Mouse (Mus musculus) neural tube, embryonic 12.5 days (tissue): ENCODE results near the gene Gtf2a2. TPM values are rescaled to one million over a fixed set of nuclear protein-coding genes. Genes with fewer than 3 reads are reported as not detected.

ENCODE experiments used
- ATAC-seq: fragments of 200-750 bp; cut with Nextera tagmentation; 2 replicates; pipeline ENCODE4 v1.8.0; 2017; ENCODE audit warnings: low read depth, mild to moderate bottlenecking, moderate TSS enrichment, moderate library complexity; ENCODE audit not compliant: low FRiP score
- H3K27ac ChIP-seq: fragments of 300-500 bp; sonication (generic); 2 replicates; pipeline ENCODE4 v1.5.1; 2016
- H3K27me3 ChIP-seq: fragments of 300-500 bp; sonication (generic); replicated peaks from 2 replicates; pipeline ENCODE4 v1.6.1; 2016; ENCODE audit warnings: mild to moderate bottlenecking
- H3K36me3 ChIP-seq: fragments of 300-500 bp; sonication (generic); 2 replicates; pipeline ENCODE4 v1.6.1; 2016; ENCODE audit warnings: mild to moderate bottlenecking
- H3K4me1 ChIP-seq: fragments of 300-500 bp; sonication (generic); 2 replicates; pipeline ENCODE4 v1.6.1; 2016
- H3K4me2 ChIP-seq: fragments of 300-500 bp; sonication (generic); replicated peaks from 2 replicates; pipeline ENCODE4 v1.6.1; 2016; ENCODE audit warnings: mild to moderate bottlenecking
- H3K4me3 ChIP-seq: fragments of 300-500 bp; sonication (generic); 2 replicates; pipeline ENCODE4 v1.5.1; 2016
- H3K9ac ChIP-seq: fragments of 300-500 bp; sonication (generic); 2 replicates; pipeline ENCODE4 v1.6.1; 2016; ENCODE audit warnings: mild to moderate bottlenecking
- H3K9me3 ChIP-seq: fragments of 300-500 bp; sonication (generic); 2 replicates; pipeline ENCODE4 v1.6.1; 2016; ENCODE audit warnings: mild to moderate bottlenecking
- WGBS: fragments of 180-500 bp; shearing (Covaris S2); methylation state at CpG from one replicate; pipeline ENCODE4 v1.1.7; 2016; 5-methylcytosine and 5-hydroxymethylcytosine counted together
- polyA plus RNA-seq: library from polyadenylated mRNA; unstranded; fragments of >200 nt; fragmentation: Nextera tagmentation; extraction: Ambion mirVana; gene quantifications from 2 replicates; pipeline ENCODE4 v1.2.1, GENCODE M21; 2016

Gene Gtf2a2
- polyA plus RNA-seq, 1 experiment from 2014 or later, result 173 TPM

- no peak for ATAC-seq
- no peak overlapping the region for H3K4me3 ChIP-seq
- no peak overlapping the region for H3K4me2 ChIP-seq
- H3K4me1 ChIP-seq, result no peaks in the 10 kb centered on the region
- H3K36me3 ChIP-seq, result no peaks in the 10 kb centered on the region
- H3K27me3 ChIP-seq, result no peaks in the 10 kb centered on the region
- H3K9ac ChIP-seq, result no peak overlapping the region
- no peaks in the 10 kb centered on the region for H3K9me3 ChIP-seq
- no peak overlapping the region for H3K27ac ChIP-seq
- 91% methylated on average over 6 of the region's 6 CpGs for WGBS
These were observed 33.9 kb downstream of the Gtf2a2 start for GRCm38 (mm10) chr9:70046255-70046654.

GRCm38 (mm10) chr9:70047839-70048238 is 35.5 kb downstream of the Gtf2a2 start:
- Histone ChIP-seq H3K4me1 (no peaks in the 10 kb centered on the region), H3K27ac (no peak overlapping the region), H3K36me3 (no peaks in the 10 kb centered on the region), H3K27me3 (no peaks in the 10 kb centered on the region), H3K4me2 (no peak overlapping the region), H3K4me3 (no peak overlapping the region), H3K9me3 (no peaks in the 10 kb centered on the region), H3K9ac (no peak overlapping the region)
- no peak for ATAC-seq
- WGBS, result 72% methylated on average over 3 of the region's 3 CpGs

- Histone ChIP-seq H3K27ac (no peak overlapping the region), H3K9me3 (no peaks in the 10 kb centered on the region), H3K4me1 (no peaks in the 10 kb centered on the region), H3K36me3 (no peaks in the 10 kb centered on the region), H3K4me3 (no peak overlapping the region), H3K4me2 (no peak overlapping the region), H3K27me3 (no peaks in the 10 kb centered on the region), H3K9ac (no peak overlapping the region)
- ATAC-seq, result no peak
- 44% methylated on average over 5 of the region's 5 CpGs for WGBS
These were observed 35.9 kb downstream of the Gtf2a2 start for GRCm38 (mm10) chr9:70048280-70048679.

- no peak overlapping the region for H3K4me3 ChIP-seq
- WGBS, result 72% methylated on average over 6 of the region's 6 CpGs
- no peaks in the 10 kb centered on the region for H3K36me3 ChIP-seq
- no peaks in the 10 kb centered on the region for H3K4me1 ChIP-seq
- H3K9me3 ChIP-seq, result no peaks in the 10 kb centered on the region
- ATAC-seq, result no peak
- no peak overlapping the region for H3K9ac ChIP-seq
- H3K27ac ChIP-seq, result no peak overlapping the region
- no peak overlapping the region for H3K4me2 ChIP-seq
- H3K27me3 ChIP-seq, result no peaks in the 10 kb centered on the region
These were observed 36.5 kb downstream of the Gtf2a2 start for GRCm38 (mm10) chr9:70048751-70049415.

- no peaks in the 10 kb centered on the region for H3K27me3 ChIP-seq
- H3K27ac ChIP-seq, result no peak overlapping the region
- H3K9me3 ChIP-seq, result no peaks in the 10 kb centered on the region
- ATAC-seq, result no peak
- no peaks in the 10 kb centered on the region for H3K36me3 ChIP-seq
- WGBS, result 40% methylated on average over 3 of the region's 3 CpGs
- H3K4me3 ChIP-seq, result no peak overlapping the region
- no peaks in the 10 kb centered on the region for H3K4me1 ChIP-seq
- no peak overlapping the region for H3K4me2 ChIP-seq
- no peak overlapping the region for H3K9ac ChIP-seq
These were observed 37.0 kb downstream of the Gtf2a2 start for GRCm38 (mm10) chr9:70049416-70049783.

GRCm38 (mm10) chr9:70049839-70050238 is 37.5 kb downstream of the Gtf2a2 start:
- ATAC-seq, result no peak

GRCm38 (mm10) chr9:70052730-70053129 is 40.4 kb downstream of the Gtf2a2 start:
- WGBS, result 59% methylated on average over 3 of the region's 3 CpGs

More at GRCm38 (mm10) chr9:70049839-70050238, 37.5 kb downstream of the Gtf2a2 start:
- Histone ChIP-seq H3K9me3 (no peaks in the 10 kb centered on the region), H3K4me2 (no peak overlapping the region), H3K27ac (no peak overlapping the region), H3K4me1 (no peaks in the 10 kb centered on the region), H3K4me3 (no peak overlapping the region), H3K36me3 (no peaks in the 10 kb centered on the region), H3K27me3 (no peaks in the 10 kb centered on the region), H3K9ac (no peak overlapping the region)
- 58% methylated on average over 8 of the region's 8 CpGs for WGBS

GRCm38 (mm10) chr9:70053411-70053810 is 41.1 kb downstream of the Gtf2a2 start:
- Histone ChIP-seq H3K9me3 (no peaks in the 10 kb centered on the region), H3K27me3 (no peaks in the 10 kb centered on the region), H3K4me3 (no peak overlapping the region), H3K27ac (no peak overlapping the region), H3K4me2 (no peak overlapping the region), H3K9ac (no peak overlapping the region), H3K36me3 (no peaks in the 10 kb centered on the region), H3K4me1 (no peaks in the 10 kb centered on the region)
- 49% methylated on average over 3 of the region's 3 CpGs for WGBS
- ATAC-seq, result no peak

More at GRCm38 (mm10) chr9:70052730-70053129, 40.4 kb downstream of the Gtf2a2 start:
- Histone ChIP-seq H3K27ac (no peak overlapping the region), H3K27me3 (no peaks in the 10 kb centered on the region), H3K4me3 (no peak overlapping the region), H3K36me3 (no peaks in the 10 kb centered on the region), H3K4me1 (no peaks in the 10 kb centered on the region), H3K9me3 (no peaks in the 10 kb centered on the region), H3K4me2 (no peak overlapping the region), H3K9ac (no peak overlapping the region)
- ATAC-seq, result no peak

GRCm38 (mm10) chr9:70062012-70062411 is 49.7 kb downstream of the Gtf2a2 start:
- Histone ChIP-seq H3K4me2 (no peak overlapping the region), H3K4me3 (no peak overlapping the region), H3K36me3 (no peaks in the 10 kb centered on the region), H3K9me3 (no peaks in the 10 kb centered on the region), H3K4me1 (no peaks in the 10 kb centered on the region), H3K27ac (no peak overlapping the region), H3K9ac (no peak overlapping the region), H3K27me3 (no peaks in the 10 kb centered on the region)
- WGBS, result 90% methylated on average over 3 of the region's 3 CpGs
- ATAC-seq, result no peak

- H3K27ac ChIP-seq, result no peak overlapping the region
- 85% methylated on average over 3 of the region's 3 CpGs for WGBS
- H3K9me3 ChIP-seq, result no peaks in the 10 kb centered on the region
- H3K4me2 ChIP-seq, result no peak overlapping the region
- no peaks in the 10 kb centered on the region for H3K4me1 ChIP-seq
- ATAC-seq, result no peak
- H3K9ac ChIP-seq, result no peak overlapping the region
- no peak overlapping the region for H3K4me3 ChIP-seq
- no peaks in the 10 kb centered on the region for H3K36me3 ChIP-seq
- H3K27me3 ChIP-seq, result no peaks in the 10 kb centered on the region
These were observed 55.1 kb downstream of the Gtf2a2 start for GRCm38 (mm10) chr9:70067497-70067896.

GRCm38 (mm10) chr9:70069961-70070435 is 57.6 kb downstream of the Gtf2a2 start:
- H3K27me3 ChIP-seq, result no peaks in the 10 kb centered on the region
- ATAC-seq, result no peak

GRCm38 (mm10) chr9:70072387-70072786 is 60.0 kb downstream of the Gtf2a2 start:
- Histone ChIP-seq H3K4me1 (no peaks in the 10 kb centered on the region), H3K9me3 (no peaks in the 10 kb centered on the region), H3K27ac (no peak overlapping the region), H3K27me3 (no peaks in the 10 kb centered on the region), H3K4me3 (no peak overlapping the region), H3K4me2 (no peak overlapping the region), H3K9ac (no peak overlapping the region), H3K36me3 (no peaks in the 10 kb centered on the region)
- no peak for ATAC-seq
- 87% methylated on average over 8 of the region's 8 CpGs for WGBS

More at GRCm38 (mm10) chr9:70069961-70070435, 57.6 kb downstream of the Gtf2a2 start:
- Histone ChIP-seq H3K27ac (no peak overlapping the region), H3K4me3 (no peak overlapping the region), H3K9me3 (no peaks in the 10 kb centered on the region), H3K4me2 (no peak overlapping the region), H3K36me3 (no peaks in the 10 kb centered on the region), H3K4me1 (no peaks in the 10 kb centered on the region), H3K9ac (no peak overlapping the region)
- WGBS, result 64% methylated on average over 8 of the region's 8 CpGs
